Mouse (Mus musculus): ENCODE data around the gene Nlk. TPM values are rescaled to one million over a fixed set of nuclear protein-coding genes. Genes with fewer than 3 reads are reported as not detected.

The Nlk gene
- polyA plus RNA-seq, 1 experiment from 2014 or later, result 9.2 TPM

Other genes starting within 250 kb of the Nlk start
- gene Slc46a1, start 231.7 kb downstream of the Nlk start, polyA plus RNA-seq (2015; fragmentation: Nextera tagmentation; extraction: Ambion mirVana), result 11.9 and 12.4 TPM in 2 replicates
- gene Sarm1, start 199.6 kb downstream of the Nlk start, polyA plus RNA-seq (2015; fragmentation: Nextera tagmentation; extraction: Ambion mirVana), result 2.6 and 3.3 TPM in 2 replicates
- gene Vtn, start 198.3 kb downstream of the Nlk start, polyA plus RNA-seq (2015; fragmentation: Nextera tagmentation; extraction: Ambion mirVana), result 59.8 and 67.8 TPM in 2 replicates
- gene Sebox, start 193.9 kb downstream of the Nlk start, polyA plus RNA-seq (2015; fragmentation: Nextera tagmentation; extraction: Ambion mirVana), result not detected in 2 replicates
- gene Tmem199, start 185.2 kb downstream of the Nlk start, polyA plus RNA-seq (2015; fragmentation: Nextera tagmentation; extraction: Ambion mirVana), result 45.5 and 47.2 TPM in 2 replicates
- gene Poldip2, start 185.2 kb downstream of the Nlk start, polyA plus RNA-seq (2015; fragmentation: Nextera tagmentation; extraction: Ambion mirVana), result 131 and 145 TPM in 2 replicates
- 66.3 and 73.6 TPM in 2 replicates for gene Tnfaip1, start 161.0 kb downstream of the Nlk start, polyA plus RNA-seq (2015; fragmentation: Nextera tagmentation; extraction: Ambion mirVana)
- 142 and 147 TPM in 2 replicates for gene Ift20, start 161.0 kb downstream of the Nlk start, polyA plus RNA-seq (2015; fragmentation: Nextera tagmentation; extraction: Ambion mirVana)
- 244 and 293 TPM in 2 replicates for gene Tmem97, start 146.6 kb downstream of the Nlk start, polyA plus RNA-seq (2015; fragmentation: Nextera tagmentation; extraction: Ambion mirVana)
- gene Ccnq, start 54.4 kb upstream of the Nlk start, polyA plus RNA-seq (2015; fragmentation: Nextera tagmentation; extraction: Ambion mirVana), result 36.9 and 39.3 TPM in 2 replicates
- 17.9 and 18.3 TPM in 2 replicates for gene Lyrm9, start 129.2 kb upstream of the Nlk start, polyA plus RNA-seq (2015; fragmentation: Nextera tagmentation; extraction: Ambion mirVana)
- gene Nos2, start 223.4 kb upstream of the Nlk start, polyA plus RNA-seq (2015; fragmentation: Nextera tagmentation; extraction: Ambion mirVana), result 1.3 and 1.4 TPM in 2 replicates